Mouse (Mus musculus) neural tube, embryonic 11.5 days (tissue): ENCODE results near the gene Mustn1. TPM values are rescaled to one million over a fixed set of nuclear protein-coding genes. Genes with fewer than 3 reads are reported as not detected.

Experiments
- ATAC-seq: fragments of 200-750 bp; cut with Nextera tagmentation; 2 replicates; pipeline ENCODE4 v1.8.0; 2017; ENCODE audit warnings: moderate number of reproducible peaks, mild to moderate bottlenecking, moderate TSS enrichment, moderate library complexity; ENCODE audit not compliant: insufficient read depth, low FRiP score, low TSS enrichment
- DNase-seq: peaks from one replicate; pipeline ENCODE4 v3.0.0-alpha.2; 2015; ENCODE audit warnings: low spot score
- H3K27ac ChIP-seq: fragments of 300-500 bp; sonication (generic); 2 replicates; pipeline ENCODE4 v1.5.1; 2014; ENCODE audit warnings: low read depth, mild to moderate bottlenecking, low read length
- H3K27me3 ChIP-seq: fragments of 300-500 bp; sonication (generic); 2 replicates; pipeline ENCODE4 v1.6.1; 2014; ENCODE audit warnings: mild to moderate bottlenecking, low read length, mixed read lengths; ENCODE audit not compliant: control insufficient read depth, insufficient read depth
- H3K36me3 ChIP-seq: fragments of 300-500 bp; sonication (generic); 2 replicates; pipeline ENCODE4 v1.6.1; 2014; ENCODE audit warnings: mild to moderate bottlenecking, low read length, moderate library complexity, mixed read lengths; ENCODE audit not compliant: control insufficient read depth, insufficient read depth
- H3K4me1 ChIP-seq: fragments of 300-500 bp; sonication (generic); 2 replicates; pipeline ENCODE4 v1.6.1; 2014; ENCODE audit warnings: low read length, mixed read lengths; ENCODE audit not compliant: control insufficient read depth, insufficient read depth
- H3K4me2 ChIP-seq: fragments of 300-500 bp; sonication (generic); 2 replicates; pipeline ENCODE4 v1.6.1; 2014; ENCODE audit warnings: low read depth, mild to moderate bottlenecking, moderate library complexity
- H3K4me3 ChIP-seq: fragments of 300-500 bp; sonication (generic); 2 replicates; pipeline ENCODE4 v1.5.1; 2014; ENCODE audit warnings: low read depth, low read length
- H3K9ac ChIP-seq: fragments of 300-500 bp; sonication (generic); 2 replicates; pipeline ENCODE4 v1.6.1; 2014; ENCODE audit warnings: mild to moderate bottlenecking, low read length
- H3K9me3 ChIP-seq: fragments of 300-500 bp; sonication (generic); 2 replicates; pipeline ENCODE4 v1.6.1; 2016; ENCODE audit warnings: low read length; ENCODE audit not compliant: control insufficient read depth
- whole genome bisulfite sequencing: fragments of 180-500 bp; shearing (Covaris S2); extraction: QIAGEN DNeasy Blood & Tissue Kit; methylation state at CpG from one replicate; pipeline ENCODE4 v1.1.7; 2014; 5-methylcytosine and 5-hydroxymethylcytosine counted together
- polyA plus RNA-seq: library from polyadenylated mRNA; unstranded; fragments of >200 nt; fragmentation: Nextera tagmentation; extraction: Ambion mirVana; gene quantifications from 2 replicates; pipeline ENCODE4 v1.2.1, GENCODE M21; 2014

The Mustn1 gene
- polyA plus RNA-seq, 1 experiment from 2014 or later, result 2.8 TPM

- Histone ChIP-seq H3K4me3 (no peak overlapping the region), H3K9ac (no peak overlapping the region), H3K27ac (no peak overlapping the region), H3K4me2 (no peak overlapping the region), H3K9me3 (no peaks in the 10 kb centered on the region), H3K27me3 (no peaks in the 10 kb centered on the region), H3K36me3 (no peaks in the 10 kb centered on the region), H3K4me1 (no peaks in the 10 kb centered on the region)
- ATAC-seq (no peak), DNase-seq (no peak)
- 83% methylated on average over 8 of the region's 8 CpGs for WGBS
Measured at GRCm38 (mm10) chr14:30912641-30913040, 33.6 kb downstream of the Mustn1 start.

DNA sequence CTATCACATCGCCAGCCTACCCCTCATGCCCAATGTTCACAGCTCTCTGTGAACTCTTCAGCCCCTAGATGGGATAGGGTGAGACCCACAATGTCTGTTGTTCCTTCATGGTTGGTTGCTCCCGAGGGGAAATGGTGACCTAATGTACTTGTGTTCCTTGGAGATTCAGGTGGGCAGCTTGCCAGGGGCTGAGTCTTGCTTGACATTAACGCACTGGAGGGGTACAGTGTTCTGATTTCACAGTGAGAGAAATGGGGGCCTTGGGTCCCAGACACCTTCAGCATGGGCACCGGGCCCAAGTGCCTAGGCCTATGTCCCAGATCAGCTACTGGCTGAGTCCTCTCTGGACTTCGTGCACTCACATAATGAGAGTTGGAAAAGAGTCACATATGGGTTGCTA is 34.4 kb downstream of the Mustn1 start:
- no peak for DNase-seq

GRCm38 (mm10) chr14:30916516-30916915 is 37.5 kb downstream of the Mustn1 start:
- H3K27ac ChIP-seq, result no peak overlapping the region
- H3K9ac ChIP-seq, result no peak overlapping the region
- H3K27me3 ChIP-seq, result no peaks in the 10 kb centered on the region
- H3K9me3 ChIP-seq, result no peaks in the 10 kb centered on the region
- H3K4me1 ChIP-seq, result no peaks in the 10 kb centered on the region
- DNase-seq (no peak), ATAC-seq (no peak)
- no peak overlapping the region for H3K4me3 ChIP-seq
- WGBS, result 85% methylated on average over 1 of the region's 1 CpGs
- H3K4me2 ChIP-seq, result no peak overlapping the region
- H3K36me3 ChIP-seq, result no peaks in the 10 kb centered on the region

More for the DNA sequence above, 34.4 kb downstream of the Mustn1 start:
- Histone ChIP-seq H3K9ac (no peak overlapping the region), H3K4me1 (no peaks in the 10 kb centered on the region), H3K4me3 (no peak overlapping the region), H3K36me3 (no peaks in the 10 kb centered on the region), H3K4me2 (no peak overlapping the region), H3K9me3 (no peaks in the 10 kb centered on the region), H3K27me3 (no peaks in the 10 kb centered on the region), H3K27ac (no peak overlapping the region)
- 89% methylated on average over 5 of the region's 5 CpGs for WGBS
- ATAC-seq, result no peak

DNA sequence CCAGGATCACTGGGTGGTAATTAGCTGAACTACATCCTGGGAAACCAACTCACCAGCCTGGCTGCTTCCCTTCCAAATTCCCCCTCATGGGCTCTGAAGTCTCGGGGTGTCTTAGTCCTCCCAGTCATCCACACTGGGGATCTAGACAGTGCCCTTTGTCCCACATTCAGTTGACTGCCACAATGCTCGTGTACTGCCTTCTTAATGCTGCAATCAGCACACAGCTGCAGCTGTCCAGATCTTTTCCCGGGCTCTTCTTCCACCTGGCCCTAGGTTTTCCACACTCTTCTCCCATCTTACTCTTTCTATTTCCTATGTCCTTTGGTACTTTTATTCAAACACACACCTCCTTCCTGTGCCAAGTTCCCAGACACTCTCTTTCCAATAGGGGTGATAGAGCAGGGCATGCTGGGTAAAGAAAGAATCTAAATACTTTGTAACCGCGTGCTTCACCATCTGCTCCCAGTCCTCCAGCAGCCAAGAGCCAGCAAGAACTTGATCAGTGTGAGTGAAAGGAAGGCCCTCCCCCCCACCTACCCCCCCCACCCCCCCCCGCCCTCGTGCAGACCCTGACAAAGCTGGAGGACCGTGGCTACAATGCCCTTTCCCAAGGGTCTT is 43.2 kb downstream of the Mustn1 start:
- ATAC-seq (no peak), DNase-seq (no peak)
- Histone ChIP-seq H3K27me3 (no peaks in the 10 kb centered on the region), H3K9ac (no peak overlapping the region), H3K9me3 (no peaks in the 10 kb centered on the region), H3K4me1 (no peaks in the 10 kb centered on the region), H3K4me2 (no peak overlapping the region), H3K27ac (no peak overlapping the region), H3K4me3 (no peak overlapping the region), H3K36me3 (no peaks in the 10 kb centered on the region)
- WGBS, result 67% methylated on average over 7 of the region's 8 CpGs

DNA sequence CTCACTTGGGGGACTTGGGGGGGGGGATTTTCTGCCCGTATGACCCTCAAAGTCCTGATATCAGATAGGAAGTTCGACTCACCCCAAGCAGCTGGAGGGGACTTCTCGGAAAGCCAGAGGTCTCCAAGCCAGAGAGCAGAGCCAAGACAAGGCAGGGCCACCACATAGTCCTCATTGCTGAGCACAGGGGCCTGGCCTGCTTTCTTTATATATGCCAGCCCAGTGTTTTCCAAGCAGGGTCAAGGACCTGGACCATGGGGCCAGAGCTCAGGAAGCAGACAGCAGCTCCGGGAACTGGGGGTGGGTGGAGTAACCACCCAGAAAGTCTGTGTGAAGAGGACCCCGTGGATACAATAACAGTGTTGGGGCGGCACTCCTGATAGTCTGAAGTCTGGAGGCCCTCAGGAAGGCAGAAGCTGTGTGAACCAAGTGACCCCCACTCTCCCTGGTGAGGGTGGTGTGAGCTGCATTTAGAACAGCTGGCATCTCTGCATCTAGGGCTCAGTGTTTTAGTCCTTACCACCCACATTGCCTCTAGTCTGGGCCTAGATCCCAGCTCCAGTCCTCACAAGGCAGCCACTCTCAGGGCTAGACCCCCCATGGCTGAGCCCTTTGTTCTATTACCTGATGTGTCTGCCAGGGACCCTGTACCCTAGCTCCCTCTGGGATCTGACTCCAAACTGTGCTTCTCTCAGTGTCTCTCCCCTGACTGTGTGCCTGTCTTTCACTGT is 44.5 kb downstream of the Mustn1 start, which contains the start of gene Itih3:
Itih3 (minus strand) TSS at position 386 of the 731 bp plus-strand sequence.
- Histone ChIP-seq H3K4me3 (no peak within 1 kb of the TSS), H3K27ac (no peak within 1 kb of the TSS), H3K9me3 (no peaks in the 10 kb centered on the region), H3K9ac (no peak within 1 kb of the TSS), H3K36me3 (no peaks in the 10 kb centered on the region), H3K4me1 (no peaks in the 10 kb centered on the region), H3K27me3 (no peaks in the 10 kb centered on the region), H3K4me2 (no peak within 1 kb of the TSS)
- DNase-seq, result no peak
- no peak for ATAC-seq
- 79% methylated on average over 6 of the region's 6 CpGs for WGBS

DNA sequence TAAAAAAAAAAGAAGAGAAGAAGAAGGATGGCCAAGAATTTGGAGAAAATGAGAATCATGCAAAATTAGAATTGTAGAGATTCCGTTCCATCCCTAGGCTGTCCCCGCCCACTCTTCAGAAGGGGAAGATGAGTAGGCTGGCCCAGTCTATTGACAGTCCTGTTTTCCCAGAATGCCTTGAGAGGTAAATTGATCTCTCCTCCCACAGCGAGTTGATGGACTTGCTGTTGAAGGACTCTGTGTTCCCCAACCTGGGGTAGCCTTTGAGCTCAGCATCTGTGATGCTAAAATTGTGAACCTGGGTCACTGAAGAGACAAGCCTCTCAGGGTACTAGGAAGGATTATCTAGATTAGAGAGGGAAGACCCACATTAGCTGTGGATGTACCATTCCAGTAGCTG is 46.5 kb downstream of the Mustn1 start:
- Histone ChIP-seq H3K9ac (no peak overlapping the region), H3K4me1 (no peaks in the 10 kb centered on the region), H3K9me3 (no peaks in the 10 kb centered on the region), H3K27ac (no peak overlapping the region), H3K27me3 (no peaks in the 10 kb centered on the region), H3K4me2 (no peak overlapping the region), H3K36me3 (no peaks in the 10 kb centered on the region), H3K4me3 (no peak overlapping the region)
- 93% methylated on average over 3 of the region's 3 CpGs for WGBS
- DNase-seq, result no peak
- ATAC-seq, result no peak

GRCm38 (mm10) chr14:30930386-30930785 is 51.4 kb downstream of the Mustn1 start:
- WGBS, result 89% methylated on average over 4 of the region's 4 CpGs
- no peaks in the 10 kb centered on the region for H3K4me1 ChIP-seq
- H3K4me2 ChIP-seq, result no peak overlapping the region
- H3K36me3 ChIP-seq, result no peaks in the 10 kb centered on the region
- no peaks in the 10 kb centered on the region for H3K9me3 ChIP-seq
- H3K4me3 ChIP-seq, result no peak overlapping the region
- H3K27me3 ChIP-seq, result no peaks in the 10 kb centered on the region
- no peak for DNase-seq
- no peak overlapping the region for H3K27ac ChIP-seq
- ATAC-seq, result no peak
- H3K9ac ChIP-seq, result no peak overlapping the region
